Mouse (Mus musculus) heart, embryonic 16.5 days (tissue): ENCODE results near the gene Itga10. TPM values are rescaled to one million over a fixed set of nuclear protein-coding genes. Genes with fewer than 3 reads are reported as not detected.

Experiments used
- ATAC-seq: fragments of 200-750 bp; cut with Nextera tagmentation; replicated peaks from 2 replicates; pipeline ENCODE4 v1.8.0; 2017; ENCODE audit warnings: moderate number of reproducible peaks; ENCODE audit not compliant: insufficient read depth, low FRiP score; ENCODE audit errors: extremely low read depth
- H3K27ac ChIP-seq: fragments of 300-500 bp; sonication (generic); 2 replicates; pipeline ENCODE4 v1.5.1; 2014; ENCODE audit warnings: mild to moderate bottlenecking, low read length, control low read depth, moderate library complexity
- H3K27me3 ChIP-seq: fragments of 300-500 bp; sonication (generic); 2 replicates; pipeline ENCODE4 v1.6.1; 2014; ENCODE audit warnings: low read length, mixed read lengths; ENCODE audit not compliant: control insufficient read depth, insufficient read depth
- H3K36me3 ChIP-seq: fragments of 300-500 bp; sonication (generic); 2 replicates; pipeline ENCODE4 v1.6.1; 2014; ENCODE audit not compliant: control insufficient read depth, insufficient read depth
- H3K4me1 ChIP-seq: fragments of 300-500 bp; sonication (generic); 2 replicates; pipeline ENCODE4 v1.6.1; 2014; ENCODE audit warnings: low read length, mixed read lengths; ENCODE audit not compliant: control insufficient read depth, insufficient read depth
- H3K4me2 ChIP-seq: fragments of 300-500 bp; sonication (generic); 2 replicates; pipeline ENCODE4 v1.6.1; 2014; ENCODE audit warnings: low read depth, mild to moderate bottlenecking, control low read depth, low read length
- H3K4me3 ChIP-seq: fragments of 300-500 bp; sonication (generic); 2 replicates; pipeline ENCODE4 v1.5.1; 2014; ENCODE audit warnings: mild to moderate bottlenecking, control low read depth, low read length
- H3K9ac ChIP-seq: fragments of 300-500 bp; sonication (generic); 2 replicates; pipeline ENCODE4 v1.6.1; 2014; ENCODE audit warnings: low read length, control low read depth
- H3K9me3 ChIP-seq: fragments of 300-500 bp; sonication (generic); replicated peaks from 2 replicates; pipeline ENCODE4 v1.6.1; 2016; ENCODE audit warnings: low read length; ENCODE audit not compliant: control insufficient read depth
- WGBS: fragments of 180-500 bp; shearing (Covaris S2); extraction: QIAGEN DNeasy Blood & Tissue Kit; methylation state at CpG from one replicate; pipeline ENCODE4 v1.1.7; 2014; 5-methylcytosine and 5-hydroxymethylcytosine counted together
- polyA plus RNA-seq: library from polyadenylated mRNA; unstranded; fragments of >200 nt; fragmentation: Nextera tagmentation; extraction: Ambion mirVana; gene quantifications from 2 replicates; pipeline ENCODE4 v1.2.1, GENCODE M21; 2015

The Itga10 gene
- polyA plus RNA-seq, 1 experiment from 2014 or later = 0.83 TPM

DNA sequence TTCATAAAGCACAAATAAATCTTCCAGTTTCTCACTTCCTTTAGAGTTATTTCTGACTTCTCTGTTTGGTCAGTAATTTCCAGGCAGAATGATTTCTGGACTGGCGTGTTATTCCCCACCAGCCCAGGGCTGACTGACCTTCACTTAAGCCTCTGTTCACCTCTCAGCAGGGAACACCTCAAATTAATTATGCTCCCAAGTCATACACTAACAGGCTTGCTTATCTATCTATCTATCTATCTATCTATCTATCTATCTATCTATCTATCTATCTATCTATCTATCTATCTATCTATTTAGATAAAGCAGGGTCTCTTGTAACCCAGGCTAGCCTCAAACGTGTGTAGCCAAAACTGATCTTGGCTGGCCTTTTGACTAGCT, 63.3 kb downstream of the Itga10 start:
- ATAC-seq = no peak
- no peaks in the 10 kb centered on the region for H3K27me3 ChIP-seq
- H3K9ac ChIP-seq = no peak overlapping the region; the same call in 1 of the 2 replicates
- WGBS = 58% methylated on average over 2 of the region's 2 CpGs
- H3K27ac ChIP-seq = no peak overlapping the region
- H3K9me3 ChIP-seq = no peaks in the 10 kb centered on the region
- peak overlapping the region; percentile 99 for H3K4me2 ChIP-seq
- H3K36me3 ChIP-seq = peaks cover 51% of the 10 kb centered on the region
- H3K4me3 ChIP-seq = peak overlapping the region; percentile 62; the same call in 1 of the 2 replicates
- peaks cover 6% of the 10 kb centered on the region for H3K4me1 ChIP-seq

Other genes starting within 250 kb of the Itga10 start
- gene BC107364, start 193.3 kb upstream of the Itga10 start, polyA plus RNA-seq = 1.3 and 1.5 TPM in 2 replicates
- 8.5 and 10.9 TPM in 2 replicates for gene Hfe2, start 120.4 kb upstream of the Itga10 start, polyA plus RNA-seq
- gene Txnip, start 87.6 kb upstream of the Itga10 start, polyA plus RNA-seq = 209 and 226 TPM in 2 replicates
- gene Gm16253, start 68.6 kb upstream of the Itga10 start, polyA plus RNA-seq = 1.3 and 1.4 TPM in 2 replicates
- gene Polr3gl, start 51.4 kb upstream of the Itga10 start, polyA plus RNA-seq = 33.4 and 36.4 TPM in 2 replicates
- 6.9 and 7.2 TPM in 2 replicates for gene Ankrd34a, start 48.9 kb upstream of the Itga10 start, polyA plus RNA-seq
- 4.3 and 4.5 TPM in 2 replicates for gene Lix1l, start 44.4 kb upstream of the Itga10 start, polyA plus RNA-seq
- 83.8 and 86.4 TPM in 2 replicates for gene Rbm8a, start 15.7 kb upstream of the Itga10 start, polyA plus RNA-seq
- 44.2 and 44.7 TPM in 2 replicates for gene Pex11b, start 10.2 kb upstream of the Itga10 start, polyA plus RNA-seq
- 0.14 and 0.19 TPM in 2 replicates for gene Gm42957, start 10.1 kb upstream of the Itga10 start, polyA plus RNA-seq
- gene Ankrd35, start 24.5 kb downstream of the Itga10 start, polyA plus RNA-seq = 0.45 and 0.60 TPM in 2 replicates
- gene Pias3, start 50.8 kb downstream of the Itga10 start, polyA plus RNA-seq = 33.6 and 37.5 TPM in 2 replicates
- gene Nudt17, start 63.0 kb downstream of the Itga10 start, polyA plus RNA-seq = 6.2 and 8.8 TPM in 2 replicates
- 28.1 and 31.0 TPM in 2 replicates for gene Polr3c, start 82.0 kb downstream of the Itga10 start, polyA plus RNA-seq
- gene Rnf115, start 82.1 kb downstream of the Itga10 start, polyA plus RNA-seq = 36.9 and 39.7 TPM in 2 replicates
- 0.98 TPM in 1 of 2 replicates, not detected in the other for gene Pdzk1, start 183.7 kb downstream of the Itga10 start, polyA plus RNA-seq
- gene Cd160, start 183.8 kb downstream of the Itga10 start, polyA plus RNA-seq = 2.3 and 5.5 TPM in 2 replicates